Mouse (Mus musculus) ES-Bruce4 (cell line): ENCODE measurements at regions not wholly inside any gene's neighbourhood (a gene's known extent, or its start where the extent isn't known, plus 50 kb on each side); places are given as distances from the start of the nearest gene placed in this dataset.

Experiments used
- EP300 ChIP-seq: IDR thresholded peaks from 2 replicates; pipeline ENCODE4 v1.6.1; 2011; ENCODE audit warnings: low read depth, low read length; ENCODE audit not compliant: insufficient read depth
- POLR2A ChIP-seq: IDR thresholded peaks from one replicate; pipeline ENCODE4 v1.8.1; 2011; ENCODE audit warnings: low read length; ENCODE audit not compliant: insufficient read depth

GRCm38 (mm10) chr1:136726145-136726935 is 101.6 kb downstream of the Zfp281 start:
- TF ChIP-seq POLR2A (no peak), EP300 (no peak)
